Mouse (Mus musculus): ENCODE measurements around the gene Tmem168.

- TF ChIP-seq POLR2A (IDR thresholded peaks at IDR 0.05; ENCODE audit: low read depth, low read length) (no peak), CTCF (IDR thresholded peaks at IDR 0.05; ENCODE audit: extremely low read depth, insufficient read length, insufficient replicate concordance, low read depth, low read length) (no peak)
Observed at GRCm38 (mm10) chr6:13606921-13607620, 829 bp downstream of the Tmem168 start.
